Mouse (Mus musculus): ENCODE results near the gene Cntf.
"Not testable (repeated sequence)": the region's sequence is repeated elsewhere in the genome, so short reads cannot be mapped to it uniquely, and the experiment has no call there.

The Cntf gene

DNA sequence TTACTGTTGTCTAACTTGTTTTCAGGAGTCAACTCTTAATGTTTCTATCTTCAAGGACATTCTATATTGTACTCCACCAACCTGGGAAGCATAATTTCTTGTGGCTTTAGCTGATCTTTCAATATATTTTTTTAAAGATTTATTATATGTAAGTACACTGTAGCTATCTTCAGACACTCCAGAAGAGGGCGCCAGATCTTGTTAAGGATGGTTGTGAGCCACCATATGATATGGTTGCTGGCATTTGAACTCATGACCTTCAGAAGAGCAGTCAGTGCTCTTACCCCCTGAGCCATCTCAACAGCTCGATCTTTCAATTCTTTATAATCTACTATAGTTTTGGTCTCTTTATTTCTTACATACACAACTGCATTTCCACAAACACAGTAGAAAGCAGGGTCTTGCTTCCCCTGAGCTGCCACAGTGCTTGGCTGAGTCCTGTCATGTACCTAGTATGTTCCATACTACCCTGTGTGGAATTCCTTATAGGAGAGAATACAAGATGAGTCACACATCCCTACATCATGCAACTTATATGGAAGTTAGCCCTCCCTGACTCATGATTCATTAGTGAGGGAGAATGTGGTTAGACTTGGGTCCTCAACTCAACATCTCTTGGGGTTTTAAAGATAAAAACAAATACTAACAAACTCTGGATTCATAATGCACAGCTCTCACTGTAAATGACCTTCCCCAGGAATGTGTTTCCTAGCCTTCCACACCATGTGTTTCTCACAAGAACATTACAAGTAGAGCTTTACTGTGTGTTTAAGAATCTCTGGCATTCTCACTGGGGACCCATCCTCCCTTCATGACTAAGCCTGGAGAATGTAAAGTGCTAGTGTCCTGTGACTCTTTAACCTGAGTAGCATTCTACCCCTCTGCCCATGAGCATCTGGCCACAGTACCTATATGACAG, 3.0 kb downstream of the Cntf start:
- DNase-seq (ENCODE audit: low read depth) = peak; percentile 82

GRCm38 (mm10) chr19:12759656-12760055, 5.8 kb downstream of the Cntf start:
- DNase-seq (ENCODE audit: low read depth) = peak; percentile 71

- no peak for DNase-seq (ENCODE audit: low read depth)
Observed at GRCm38 (mm10) chr19:12758936-12759478, 6.4 kb downstream of the Cntf start.

- DNase-seq (ENCODE audit: low read depth) = peak; percentile 32
Observed at GRCm38 (mm10) chr19:12756286-12756685, 9.1 kb downstream of the Cntf start.

GRCm38 (mm10) chr19:12731950-12732349, 33.5 kb downstream of the Cntf start:
- no peak for DNase-seq (ENCODE audit: low read depth)

GRCm38 (mm10) chr19:12731036-12731435, 34.4 kb downstream of the Cntf start:
- no peak for DNase-seq (ENCODE audit: low read depth)

- no peak for DNase-seq (ENCODE audit: low read depth)
Observed at GRCm38 (mm10) chr19:12725851-12726250, 39.6 kb downstream of the Cntf start.

- DNase-seq (ENCODE audit: low read depth) = peak; percentile 73
Observed at GRCm38 (mm10) chr19:12722308-12722707, 43.1 kb downstream of the Cntf start.

DNA sequence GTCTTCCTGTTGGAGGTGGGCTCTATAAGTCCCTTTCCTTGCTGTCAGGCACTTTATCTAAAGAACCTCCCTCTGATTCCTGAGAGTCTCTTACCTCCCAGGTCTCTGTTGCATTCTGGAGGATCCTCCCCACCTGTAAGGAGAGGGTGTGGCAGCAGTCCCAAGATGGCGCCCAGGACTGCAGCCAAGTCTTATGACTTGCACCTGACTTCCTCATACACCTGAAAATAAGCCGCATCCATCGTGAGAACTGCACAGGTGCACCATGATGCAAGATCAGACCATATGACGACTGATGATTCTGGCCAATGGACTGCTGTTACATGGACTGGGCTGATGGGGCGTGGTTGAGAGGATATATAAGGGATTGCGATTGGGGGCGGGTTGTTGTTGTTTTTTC, 43.8 kb downstream of the Cntf start:
- DNase-seq (ENCODE audit: low read depth) = not testable (repeated sequence)

GRCm38 (mm10) chr19:12720919-12721318, 44.5 kb downstream of the Cntf start:
- DNase-seq (ENCODE audit: low read depth) = not testable (repeated sequence)

DNA sequence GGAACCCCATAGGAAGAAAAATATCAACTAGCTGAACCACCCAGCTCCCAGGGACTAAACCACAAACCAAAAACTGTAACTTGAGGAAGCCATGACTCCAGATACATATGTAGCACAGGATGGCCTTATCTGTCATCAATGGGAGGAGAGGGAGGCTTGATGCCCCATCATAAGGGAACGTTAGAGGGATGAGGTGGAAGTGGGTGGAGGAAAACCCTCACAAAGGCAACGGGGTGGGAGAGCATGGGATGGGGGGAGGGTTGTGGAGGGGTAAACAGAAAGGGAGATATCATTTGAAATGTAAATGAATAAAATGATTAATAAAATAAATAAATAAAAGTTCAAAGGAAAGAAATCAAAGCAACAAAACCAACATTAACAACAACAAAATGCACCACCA, 45.0 kb downstream of the Cntf start:
- no peak for DNase-seq (ENCODE audit: low read depth)

DNA sequence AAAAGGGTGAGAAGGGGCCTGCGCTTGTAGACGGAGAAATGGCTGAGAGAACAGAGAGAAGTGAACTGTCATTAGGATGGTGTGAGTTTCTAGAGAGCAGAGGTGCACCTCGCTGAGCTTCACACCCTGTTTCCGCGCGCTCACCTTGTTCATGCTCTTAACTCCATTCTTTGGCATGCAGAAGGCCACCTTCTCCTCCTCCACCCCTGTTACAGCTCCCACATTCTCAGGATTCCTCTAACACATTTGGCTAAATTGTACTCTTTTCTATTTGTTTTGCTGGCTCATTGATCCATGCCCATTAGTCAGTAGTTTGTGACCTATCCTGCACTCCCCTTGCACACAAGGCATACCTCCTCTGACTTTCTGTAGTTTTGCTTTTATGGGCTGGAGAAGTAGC, 46.2 kb downstream of the Cntf start:
- DNase-seq (ENCODE audit: low read depth) = no peak

Measured in NIH3T3 (cell line).